Comparison of ENCODE assay signal across 26 mouse cellular contexts in the genomic region with DNA sequence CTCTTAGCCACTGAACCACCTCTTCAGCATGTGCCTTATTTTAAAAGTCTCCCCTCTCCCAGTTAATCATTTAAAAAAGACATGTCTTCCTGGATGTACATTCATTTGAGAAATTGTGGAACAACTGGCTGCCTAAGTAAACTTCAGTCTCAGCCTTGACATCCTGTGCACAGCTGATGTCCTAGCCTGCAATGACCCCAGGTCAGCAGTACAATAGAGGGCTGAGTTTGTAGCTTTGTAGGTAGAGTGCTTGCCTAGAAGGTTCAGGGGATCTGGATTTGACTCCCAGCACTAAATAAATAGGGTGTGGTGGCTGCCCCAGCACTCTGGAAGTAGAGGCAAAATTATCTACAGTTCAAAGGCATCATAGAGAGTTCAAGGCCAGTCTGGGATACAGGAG. TPM values are rescaled to one million over a fixed set of nuclear protein-coding genes. Genes with fewer than 3 reads are reported as not detected.
DNase-seq lines count a peak whose midpoint lies in the region; ATAC-seq and TF ChIP-seq lines count a peak whose summit lies in the region.
"Had no signal": no experiment of that assay in that cellular context is flagged by ENCODE, and none has a peak within 500 bp of the region (broad histone marks: within the 10 kb centered on the region; RNA-seq: fewer than 3 reads in every experiment).

No protein-coding gene starts in this region.

- no peak overlapping the region for H3K4me2 ChIP-seq in heart, embryonic 14.5 days (ENCODE audit: low read length)
- H3K4me2 ChIP-seq in intestine, embryonic 15.5 days (replicated peaks) = no peak overlapping the region
- no peak overlapping the region for H3K4me2 ChIP-seq in intestine, embryonic 16.5 days (ENCODE audit: low read depth, low read length)
- no peak overlapping the region for H3K4me2 ChIP-seq in lung, embryonic 16.5 days (ENCODE audit: low read depth, low read length)
- no peak overlapping the region for H3K4me2 ChIP-seq in forebrain, postnatal 0 days (ENCODE audit: low read depth)
- H3K4me2 ChIP-seq: embryonic facial prominence, embryonic 13.5 days; hindbrain, embryonic 14.5 days; lung, embryonic 14.5 days; midbrain, embryonic 13.5 days had no signal

- 0 out of 2 replicates have a peak, but pooled peaks have one; percentile 52 for ATAC-seq in heart, embryonic 14.5 days (ENCODE audit: insufficient number of reproducible peaks, insufficient read depth, low FRiP score, low read depth)
- ATAC-seq in intestine, embryonic 15.5 days = no peak
- ATAC-seq in intestine, embryonic 16.5 days = no peak
- peak; percentile 49; the same call in 1 of the 2 replicates for ATAC-seq in lung, embryonic 16.5 days (ENCODE audit: low read depth)
- no peak for ATAC-seq in forebrain, postnatal 0 days

- H3K4me1 ChIP-seq in heart, embryonic 14.5 days (ENCODE audit: control insufficient read depth in 2 of 2, insufficient read depth in 2 of 2, low read length in 2 of 2) = peaks cover 0 to 6% of the 10 kb centered on the region in 2 experiments; a peak in 2 of 4 replicates
- no peaks in the 10 kb centered on the region for H3K4me1 ChIP-seq in intestine, embryonic 15.5 days (replicated peaks)
- no peaks in the 10 kb centered on the region for H3K4me1 ChIP-seq in intestine, embryonic 16.5 days (ENCODE audit: control insufficient read depth, insufficient read depth, low read length)
- peaks cover 5% of the 10 kb centered on the region for H3K4me1 ChIP-seq in lung, embryonic 16.5 days (replicated peaks; ENCODE audit: control insufficient read depth, insufficient read depth, low read length)
- peaks cover 4% of the 10 kb centered on the region; the same call in 1 of the 2 replicates for H3K4me1 ChIP-seq in forebrain, postnatal 0 days (ENCODE audit: insufficient read depth)
- H3K4me1 ChIP-seq: embryonic facial prominence, embryonic 13.5 days; midbrain, embryonic 13.5 days had no signal

- no peaks in the 10 kb centered on the region; the same call in 1 of the 2 replicates for H3K27me3 ChIP-seq in heart, embryonic 14.5 days (ENCODE audit: control insufficient read depth, insufficient read depth, low read length)
- H3K27me3 ChIP-seq in intestine, embryonic 15.5 days (replicated peaks) = no peaks in the 10 kb centered on the region
- no peaks in the 10 kb centered on the region for H3K27me3 ChIP-seq in intestine, embryonic 16.5 days (replicated peaks; ENCODE audit: control insufficient read depth, insufficient read depth, low read length)
- H3K27me3 ChIP-seq in lung, embryonic 16.5 days (ENCODE audit: control insufficient read depth, insufficient read depth, low read depth, low read length) = no peaks in the 10 kb centered on the region
- H3K27me3 ChIP-seq in forebrain, postnatal 0 days (ENCODE audit: insufficient read depth, low read length) = no peaks in the 10 kb centered on the region
- H3K27me3 ChIP-seq: embryonic facial prominence, embryonic 13.5 days; midbrain, embryonic 13.5 days had no signal

- no peak for TF ChIP-seq CTCF in forebrain, postnatal 0 days (IDR thresholded peaks at IDR 0.05; ENCODE audit: low read depth)

- DNase-seq in heart, adult 8-10 months (ENCODE audit: low spot score) = no peak
- DNase-seq in lung, postnatal 10 days = no peak
- DNase-seq in forebrain, postnatal 0 days = no peak
- DNase-seq: adrenal gland, postnatal 25 days; B cell, adult 2 months; cerebellum, adult 18-20 months; cerebellum, postnatal 10 days; gastrocnemius, postnatal 14 days; liver; lung, embryonic 14.5 days; lung, postnatal 4 days; thymus, adult 2 months; thymus, postnatal 36 days had no signal

- no peak overlapping the region for H3K4me3 ChIP-seq in heart, embryonic 14.5 days (ENCODE audit: control insufficient read depth in 1 of 2, insufficient read depth in 1 of 2, low read depth in 1 of 2, low read length in 2 of 2)
- no peak overlapping the region for H3K4me3 ChIP-seq in intestine, embryonic 15.5 days (replicated peaks)
- no peak overlapping the region for H3K4me3 ChIP-seq in intestine, embryonic 16.5 days (ENCODE audit: low read length)
- H3K4me3 ChIP-seq in lung, embryonic 16.5 days (ENCODE audit: low read length) = no peak overlapping the region
- H3K4me3 ChIP-seq in forebrain, postnatal 0 days (ENCODE audit: low read depth, low read length) = no peak overlapping the region
- H3K4me3 ChIP-seq: embryonic facial prominence, embryonic 13.5 days; forebrain, embryonic 10.5 days; megakaryocyte, embryonic 14.5 days; midbrain, embryonic 13.5 days had no signal

- H3K9me3 ChIP-seq in heart, embryonic 14.5 days (ENCODE audit: control insufficient read depth, low read length) = no peaks in the 10 kb centered on the region
- no peaks in the 10 kb centered on the region for H3K9me3 ChIP-seq in intestine, embryonic 15.5 days
- no peaks in the 10 kb centered on the region for H3K9me3 ChIP-seq in intestine, embryonic 16.5 days (ENCODE audit: control insufficient read depth, low read length)
- no peaks in the 10 kb centered on the region for H3K9me3 ChIP-seq in lung, embryonic 16.5 days (ENCODE audit: control insufficient read depth, low read length)
- H3K9me3 ChIP-seq in forebrain, postnatal 0 days (ENCODE audit: low read length) = no peaks in the 10 kb centered on the region
- H3K9me3 ChIP-seq: embryonic facial prominence, embryonic 13.5 days; forebrain, embryonic 10.5 days; megakaryocyte, embryonic 14.5 days; midbrain, embryonic 13.5 days had no signal

- peak overlapping the region in 1 of 2 experiments; percentile 28; a peak in 1 of 4 replicates for H3K27ac ChIP-seq in heart, embryonic 14.5 days (replicated peaks in 1 of 2; ENCODE audit: control insufficient read depth in 1 of 2, insufficient read depth in 1 of 2, low read depth in 2 of 2, low read length in 2 of 2)
- H3K27ac ChIP-seq in intestine, embryonic 15.5 days = 0 out of 2 replicates have a peak overlapping the region, but pooled peaks have one; percentile 27
- no peak overlapping the region for H3K27ac ChIP-seq in intestine, embryonic 16.5 days (ENCODE audit: low read length)
- peak overlapping the region; percentile 46 for H3K27ac ChIP-seq in lung, embryonic 16.5 days (ENCODE audit: low read length)
- H3K27ac ChIP-seq in forebrain, postnatal 0 days (ENCODE audit: low read depth, low read length) = no peak overlapping the region
- H3K27ac ChIP-seq: embryonic facial prominence, embryonic 13.5 days; forebrain, embryonic 10.5 days; hindbrain, embryonic 14.5 days; liver, embryonic 14.5 days; midbrain, embryonic 13.5 days had no signal

- H3K36me3 ChIP-seq in heart, embryonic 14.5 days (ENCODE audit: control insufficient read depth, insufficient read depth, low read length) = no peaks in the 10 kb centered on the region
- H3K36me3 ChIP-seq in intestine, embryonic 15.5 days = no peaks in the 10 kb centered on the region
- H3K36me3 ChIP-seq in intestine, embryonic 16.5 days (ENCODE audit: control insufficient read depth, insufficient read depth, low read length) = no peaks in the 10 kb centered on the region
- H3K36me3 ChIP-seq in lung, embryonic 16.5 days (ENCODE audit: control insufficient read depth, insufficient read depth, low read length) = no peaks in the 10 kb centered on the region
- no peaks in the 10 kb centered on the region for H3K36me3 ChIP-seq in forebrain, postnatal 0 days (ENCODE audit: insufficient read depth)
- H3K36me3 ChIP-seq: embryonic facial prominence, embryonic 13.5 days; forebrain, embryonic 10.5 days; midbrain, embryonic 13.5 days had no signal

- no peak overlapping the region for H3K9ac ChIP-seq in heart, embryonic 14.5 days (ENCODE audit: low read length)
- no peak overlapping the region for H3K9ac ChIP-seq in intestine, embryonic 15.5 days
- H3K9ac ChIP-seq in intestine, embryonic 16.5 days (ENCODE audit: low read depth, low read length) = no peak overlapping the region
- no peak overlapping the region for H3K9ac ChIP-seq in lung, embryonic 16.5 days (ENCODE audit: low read length)
- no peak overlapping the region for H3K9ac ChIP-seq in forebrain, postnatal 0 days
- H3K9ac ChIP-seq: embryonic facial prominence, embryonic 13.5 days; hindbrain, embryonic 14.5 days; liver, embryonic 14.5 days; lung, embryonic 14.5 days; midbrain, embryonic 13.5 days had no signal

RNA-seq across cellular contexts. Expression of gene Rasd2, which starts 15.4 kb away (rescaled TPM):
- 0.57 and 0.67 TPM in 2 replicates for polyA plus RNA-seq in heart, embryonic 14.5 days (2014; fragmentation: Nextera tagmentation; extraction: Ambion mirVana)
- 10 to 100 TPM in 1 of 4 experiments, 1 to 10 TPM in 3; 4.2 to 11.3 (median 6.2) TPM for total RNA-seq in heart, adult 8-10 months (2022)
- polyA plus RNA-seq in intestine, embryonic 15.5 days (2015; fragmentation: Nextera tagmentation; extraction: Ambion mirVana) = 1.5 and 2.5 TPM in 2 replicates
- 1.5 and 1.8 TPM in 2 replicates for polyA plus RNA-seq in intestine, embryonic 16.5 days (2015; fragmentation: Nextera tagmentation; extraction: Ambion mirVana)
- polyA plus RNA-seq in lung, embryonic 16.5 days (2015; fragmentation: Nextera tagmentation; extraction: Ambion mirVana) = 0.59 and 1.1 TPM in 2 replicates
- 4.7 and 11.6 TPM in 2 replicates for total RNA-seq in forebrain, postnatal 0 days (2014; rRNA removed)
- polyA plus RNA-seq in forebrain, postnatal 0 days (2015; fragmentation: Nextera tagmentation; extraction: Ambion mirVana) = 1.8 and 4.7 TPM in 2 replicates
- total RNA-seq: common myeloid progenitor, adult 5-6 weeks; granulocyte monocyte progenitor cell, adult 5-6 weeks; monocyte, adult 5-6 weeks had no signal
- polyA plus RNA-seq: liver, embryonic 14.5 days had no signal

Comparison
In these comparisons a context has a peak if more than half of its experiments do, and no peak if none do; other contexts are left out.
1. H3K27ac ChIP-seq: peak in intestine, embryonic 15.5 days (single experiment) and lung, embryonic 16.5 days (single experiment); none in intestine, embryonic 16.5 days (single experiment) and forebrain, postnatal 0 days (single experiment).
2. ATAC-seq: peak in heart, embryonic 14.5 days (single experiment) and lung, embryonic 16.5 days (single experiment); none in intestine, embryonic 15.5 days (single experiment), intestine, embryonic 16.5 days (single experiment) and forebrain, postnatal 0 days (single experiment).